Mouse (Mus musculus) forebrain, postnatal 0 days (tissue): Measurements from ENCODE around the gene Doc2g. TPM values are rescaled to one million over a fixed set of nuclear protein-coding genes. Genes with fewer than 3 reads are reported as not detected.

Source experiments
- ATAC-seq: fragments of 200-750 bp; cut with Nextera tagmentation; 2 replicates; pipeline ENCODE4 v1.8.0; 2017; ENCODE audit warnings: mild to moderate bottlenecking, moderate library complexity
- DNase-seq: peaks from one replicate; pipeline ENCODE4 v3.0.0-alpha.2; 2015
- H3K27ac ChIP-seq: fragments of 300-500 bp; sonication (generic); 2 replicates; pipeline ENCODE4 v1.5.1; 2014; ENCODE audit warnings: low read depth, mild to moderate bottlenecking, antibody characterized with exemption, low read length, moderate library complexity, mixed read lengths
- H3K27me3 ChIP-seq: fragments of 300-500 bp; sonication (generic); 2 replicates; pipeline ENCODE4 v1.6.1; 2014; ENCODE audit warnings: mild to moderate bottlenecking, low read length, mixed read lengths; ENCODE audit not compliant: insufficient read depth
- H3K36me3 ChIP-seq: fragments of 300-500 bp; sonication (generic); 2 replicates; pipeline ENCODE4 v1.6.1; 2014; ENCODE audit warnings: mild to moderate bottlenecking, moderate library complexity; ENCODE audit not compliant: insufficient read depth
- H3K4me1 ChIP-seq: fragments of 300-500 bp; sonication (generic); 2 replicates; pipeline ENCODE4 v1.6.1; 2014; ENCODE audit warnings: antibody characterized with exemption; ENCODE audit not compliant: insufficient read depth
- H3K4me2 ChIP-seq: fragments of 300-500 bp; sonication (generic); 2 replicates; pipeline ENCODE4 v1.6.1; 2014; ENCODE audit warnings: low read depth, mild to moderate bottlenecking, moderate library complexity
- H3K4me3 ChIP-seq: fragments of 300-500 bp; sonication (generic); 2 replicates; pipeline ENCODE4 v1.5.1; 2014; ENCODE audit warnings: low read depth, low read length, mixed read lengths
- H3K9ac ChIP-seq: fragments of 300-500 bp; sonication (generic); 2 replicates; pipeline ENCODE4 v1.6.1; 2014; ENCODE audit warnings: mild to moderate bottlenecking
- H3K9me3 ChIP-seq: fragments of 300-500 bp; sonication (generic); 2 replicates; pipeline ENCODE4 v1.6.1; 2016; ENCODE audit warnings: low read length
- CTCF ChIP-seq: sonication (generic); IDR thresholded peaks from 2 replicates; pipeline ENCODE4 v1.5.1; 2016; ENCODE audit warnings: antibody characterized with exemption, control low read depth, low read depth
- WGBS: fragments of 180-500 bp; shearing (Covaris S2); extraction: QIAGEN DNeasy Blood & Tissue Kit; methylation state at CpG from one replicate; pipeline ENCODE4 v1.1.7; 2014; 5-methylcytosine and 5-hydroxymethylcytosine counted together
- polyA plus RNA-seq: library from polyadenylated mRNA; unstranded; fragments of >200 nt; fragmentation: Nextera tagmentation; extraction: Ambion mirVana; gene quantifications from 2 replicates; pipeline ENCODE4 v1.2.1, GENCODE M21; 2015
- total RNA-seq: library from RNA; depleted of rRNA; stranded (reverse); fragments of >200 nt; gene quantifications from 2 replicates; pipeline ENCODE4 v1.2.3, GENCODE M21; 2014

Doc2g gene
- total and polyA plus RNA-seq, 2 experiments from 2014 or later: 6.3 to 17.8 TPM

DNA sequence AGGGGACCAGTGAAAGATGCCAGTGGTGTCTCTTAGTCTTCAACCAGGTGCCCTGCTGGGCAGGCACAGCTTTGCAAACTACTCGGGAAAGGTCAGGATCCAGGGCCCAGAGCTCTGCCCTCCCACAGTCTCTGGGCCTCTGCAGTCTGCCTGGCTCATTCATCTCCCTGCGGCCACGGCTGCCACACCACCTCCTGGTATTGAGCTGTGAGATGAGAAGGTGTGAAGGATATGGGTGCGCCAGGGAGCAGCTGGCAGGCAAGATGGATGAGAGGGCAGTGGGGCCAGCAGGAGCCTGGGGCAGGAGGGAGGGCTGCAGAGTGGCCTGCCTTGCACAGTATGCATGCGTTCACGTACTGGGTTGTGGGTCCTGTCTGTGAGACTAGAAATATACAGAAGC is 12.3 kb upstream of the Doc2g start:
- Histone ChIP-seq H3K4me1 (no peaks in the 10 kb centered on the region), H3K27me3 (no peaks in the 10 kb centered on the region; the same call in 1 of the 2 replicates), H3K36me3 (no peaks in the 10 kb centered on the region), H3K9me3 (no peaks in the 10 kb centered on the region), H3K4me3 (no peak overlapping the region), H3K9ac (no peak overlapping the region), H3K4me2 (no peak overlapping the region), H3K27ac (no peak overlapping the region)
- WGBS: 72% methylated on average over 6 of the region's 6 CpGs
- TF ChIP-seq CTCF: no peak
- ATAC-seq (no peak), DNase-seq (no peak)

DNA sequence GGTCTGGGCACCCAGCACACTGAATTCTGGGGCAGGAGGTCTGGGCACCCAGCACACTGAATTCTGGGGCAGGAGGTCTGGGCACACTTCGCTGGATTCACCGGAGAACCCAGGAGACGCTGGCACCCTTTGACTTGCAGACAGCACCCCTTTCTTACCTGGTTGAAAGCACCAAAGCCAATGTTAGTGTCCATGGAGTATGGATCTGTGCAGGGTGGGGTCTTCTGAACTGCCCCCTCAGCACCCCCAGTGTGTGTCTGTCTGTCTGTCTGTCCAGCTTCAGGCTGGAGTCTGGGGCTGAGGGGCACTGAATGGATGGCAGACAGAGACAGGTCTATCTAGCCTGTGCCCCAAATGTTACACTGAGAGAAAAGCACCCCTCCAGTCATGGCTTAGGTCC is 11.6 kb upstream of the Doc2g start:
- Histone ChIP-seq H3K4me3 (no peak overlapping the region), H3K9me3 (no peaks in the 10 kb centered on the region), H3K9ac (no peak overlapping the region), H3K4me2 (no peak overlapping the region), H3K36me3 (no peaks in the 10 kb centered on the region), H3K27ac (no peak overlapping the region), H3K4me1 (no peaks in the 10 kb centered on the region), H3K27me3 (no peaks in the 10 kb centered on the region; the same call in 1 of the 2 replicates)
- no peak for TF ChIP-seq CTCF
- ATAC-seq: no peak
- no peak for DNase-seq
- WGBS: 94% methylated on average over 3 of the region's 3 CpGs

DNA sequence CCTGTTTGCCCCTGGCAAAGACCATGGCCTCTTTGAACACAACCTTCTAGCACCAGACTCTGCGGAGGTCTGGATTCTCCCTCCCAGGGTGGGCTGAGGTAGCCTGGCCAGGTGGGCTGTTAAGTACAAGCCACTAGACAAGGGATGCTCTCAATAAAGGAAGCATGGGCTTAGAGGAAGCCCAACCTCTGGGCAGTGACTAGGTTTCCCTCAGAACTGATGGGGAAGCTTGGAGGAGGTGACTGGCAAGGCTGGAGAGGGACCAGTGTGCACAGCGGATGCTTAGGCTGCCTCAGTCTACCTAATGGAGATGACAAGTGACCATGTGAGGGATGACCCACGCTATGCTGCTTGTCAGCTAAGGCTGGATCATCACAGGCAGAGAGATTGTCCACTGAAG is 11.1 kb upstream of the Doc2g start:
- no peaks in the 10 kb centered on the region for H3K4me1 ChIP-seq
- 82% methylated on average over 3 of the region's 3 CpGs for WGBS
- no peaks in the 10 kb centered on the region for H3K36me3 ChIP-seq
- TF ChIP-seq CTCF: no peak
- H3K27ac ChIP-seq: no peak overlapping the region
- no peak overlapping the region for H3K4me2 ChIP-seq
- H3K9ac ChIP-seq: no peak overlapping the region
- no peaks in the 10 kb centered on the region for H3K9me3 ChIP-seq
- DNase-seq (no peak), ATAC-seq (no peak)
- no peak overlapping the region for H3K4me3 ChIP-seq
- H3K27me3 ChIP-seq: no peaks in the 10 kb centered on the region; the same call in 1 of the 2 replicates

DNA sequence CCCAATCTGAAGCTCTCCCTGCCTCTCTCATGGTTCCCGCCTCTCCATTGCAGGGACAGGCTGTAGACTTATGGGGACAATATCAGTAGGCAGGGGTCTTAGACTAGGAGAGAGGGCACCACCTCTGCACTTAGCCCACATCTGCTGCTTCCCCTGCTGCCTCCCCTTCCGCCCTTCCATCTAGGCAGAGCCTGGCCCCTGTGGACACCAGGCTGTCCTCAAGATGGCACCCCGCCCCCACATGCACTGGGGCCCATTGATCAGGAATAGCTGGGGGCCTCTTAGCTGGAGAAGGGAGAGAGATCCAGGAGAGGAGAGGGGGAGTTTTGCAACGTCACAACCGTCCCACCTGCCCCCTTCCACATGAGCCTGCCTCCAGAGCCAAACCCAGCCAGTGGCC is 10.7 kb upstream of the Doc2g start, which contains the start of gene Tbx10:
TSS of gene Tbx10 (plus strand) at position 337 of the 400 bp plus-strand sequence.
- WGBS: 54% methylated on average over 5 of the region's 5 CpGs

DNA sequence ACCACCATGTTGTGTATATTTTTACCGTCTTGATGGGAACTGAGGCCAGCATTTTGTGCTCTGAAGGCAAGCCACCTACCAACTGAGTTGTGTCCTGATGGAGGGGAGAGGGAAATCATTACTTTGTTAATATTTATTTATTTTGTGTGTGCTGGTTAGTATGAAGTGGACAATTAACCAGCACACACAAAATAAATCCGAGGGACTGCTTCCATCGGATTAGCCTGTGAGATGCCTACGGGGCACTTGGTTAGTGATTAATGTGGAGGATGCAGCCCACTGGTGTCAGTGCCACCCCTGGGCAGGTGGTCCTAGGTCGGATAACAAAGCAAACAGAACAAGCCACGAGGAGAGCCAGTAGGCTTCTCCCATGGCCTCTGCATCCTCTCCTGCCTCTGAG is 8.2 kb upstream of the Doc2g start:
- Histone ChIP-seq H3K27ac (no peak overlapping the region), H3K4me1 (no peaks in the 10 kb centered on the region), H3K36me3 (no peaks in the 10 kb centered on the region), H3K4me2 (no peak overlapping the region), H3K9ac (no peak overlapping the region), H3K9me3 (no peaks in the 10 kb centered on the region), H3K27me3 (no peaks in the 10 kb centered on the region; the same call in 1 of the 2 replicates), H3K4me3 (no peak overlapping the region)
- DNase-seq (no peak), ATAC-seq (no peak)
- no peak for TF ChIP-seq CTCF
- 64% methylated on average over 6 of the region's 6 CpGs for WGBS

More for the DNA sequence above, 10.7 kb upstream of the Doc2g start, which contains the start of gene Tbx10:
- H3K27me3 ChIP-seq: no peaks in the 10 kb centered on the region; the same call in 1 of the 2 replicates
- H3K9me3 ChIP-seq: no peaks in the 10 kb centered on the region
- DNase-seq: no peak
- no peaks in the 10 kb centered on the region for H3K36me3 ChIP-seq
- no peaks in the 10 kb centered on the region for H3K4me1 ChIP-seq
- no peak within 1 kb of the TSS for H3K4me2 ChIP-seq
- TF ChIP-seq CTCF: no peak
- no peak within 1 kb of the TSS for H3K4me3 ChIP-seq
- no peak for ATAC-seq
- no peak within 1 kb of the TSS for H3K9ac ChIP-seq
- no peak within 1 kb of the TSS for H3K27ac ChIP-seq

DNA sequence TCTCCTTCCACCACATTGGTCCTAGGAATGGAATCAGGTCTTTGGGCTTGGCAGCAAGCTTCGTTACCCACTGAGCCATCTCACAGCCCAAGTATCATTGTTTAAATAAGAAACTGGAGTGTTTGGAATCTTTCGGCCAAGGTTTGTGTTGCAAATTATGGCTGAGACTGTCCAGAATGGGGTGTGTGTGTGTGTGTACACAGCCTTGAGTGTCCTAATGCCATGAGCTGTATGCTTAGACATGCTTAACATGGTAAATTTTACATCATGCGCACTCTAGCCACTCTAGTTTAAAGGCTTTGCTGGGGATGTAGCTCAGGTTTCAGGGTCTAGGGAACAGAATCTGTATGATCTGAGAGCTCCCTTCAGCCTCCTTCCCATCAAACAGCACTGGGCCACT is 7.6 kb upstream of the Doc2g start:
- WGBS: 86% methylated on average over 3 of the region's 3 CpGs
- no peaks in the 10 kb centered on the region for H3K9me3 ChIP-seq
- no peak for ATAC-seq
- H3K9ac ChIP-seq: no peak overlapping the region
- no peak for TF ChIP-seq CTCF
- H3K27me3 ChIP-seq: no peaks in the 10 kb centered on the region; the same call in 1 of the 2 replicates
- no peak overlapping the region for H3K4me2 ChIP-seq
- DNase-seq: no peak
- no peak overlapping the region for H3K4me3 ChIP-seq
- H3K36me3 ChIP-seq: no peaks in the 10 kb centered on the region
- no peaks in the 10 kb centered on the region for H3K4me1 ChIP-seq
- no peak overlapping the region for H3K27ac ChIP-seq

DNA sequence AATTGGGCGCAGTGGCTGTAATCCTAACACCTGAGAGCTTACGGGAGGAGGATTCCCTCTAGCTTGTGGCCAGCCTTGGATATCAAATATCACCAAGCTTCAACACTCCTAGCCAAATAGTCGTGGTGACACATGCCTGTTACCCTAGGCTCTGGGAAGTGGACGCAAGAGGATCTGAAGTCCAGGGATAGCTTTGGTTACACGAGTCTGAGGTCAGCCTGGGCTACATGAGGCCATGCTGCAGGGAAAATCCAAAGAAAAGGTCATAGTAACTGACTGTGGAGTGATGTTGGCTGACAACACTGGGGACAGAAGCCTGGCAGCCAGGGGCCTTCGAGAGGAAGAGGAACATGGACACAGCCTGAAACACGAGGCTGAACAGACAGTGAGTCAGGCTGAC is 7.0 kb upstream of the Doc2g start:
- H3K4me3 ChIP-seq: no peak overlapping the region
- peaks cover 3% of the 10 kb centered on the region; the same call in 1 of the 2 replicates for H3K4me1 ChIP-seq
- TF ChIP-seq CTCF: no peak
- no peak overlapping the region for H3K27ac ChIP-seq
- no peaks in the 10 kb centered on the region for H3K9me3 ChIP-seq
- WGBS: 72% methylated on average over 7 of the region's 7 CpGs
- no peaks in the 10 kb centered on the region for H3K27me3 ChIP-seq
- no peaks in the 10 kb centered on the region for H3K36me3 ChIP-seq
- DNase-seq: no peak
- no peak overlapping the region for H3K4me2 ChIP-seq
- no peak overlapping the region for H3K9ac ChIP-seq
- no peak for ATAC-seq
